Mouse (Mus musculus) MEL (cell line): ENCODE measurements around the gene Olfr1095.

Experiments
- CTCF ChIP-seq, 3 experiments: IDR thresholded peaks in 2 of 3; conservative IDR thresholded peaks in 1 of 3; 2 replicates each; pipeline ENCODE4 v1.5.1; 2011 to 2012; ENCODE audit warnings: low read length in 3 of 3, low read depth in 2 of 3, mild to moderate bottlenecking in 2 of 3, improper control_type of control experiment in 1 of 3, inconsistent platforms in 1 of 3, mixed read lengths in 1 of 3, moderate library complexity in 1 of 3; ENCODE audit not compliant: control insufficient read depth in 1 of 3, insufficient read depth in 1 of 3, poor library complexity in 1 of 3, severe bottlenecking in 1 of 3
- KAT2A ChIP-seq: conservative IDR thresholded peaks from 2 replicates; pipeline ENCODE4 v1.6.1; 2012; ENCODE audit warnings: low read depth, low read length, improper control_type of control experiment, inconsistent platforms
- MYB ChIP-seq: IDR thresholded peaks from 2 replicates; pipeline ENCODE4 v1.6.1; 2011; ENCODE audit warnings: mild to moderate bottlenecking, low read depth, low read length, improper control_type of control experiment
- NELFE ChIP-seq: IDR thresholded peaks from 2 replicates; pipeline ENCODE4 v1.6.1; 2011; ENCODE audit warnings: low read depth, low read length, improper control_type of control experiment
- POLR2A ChIP-seq, 2 experiments: IDR thresholded peaks; 2 replicates each; pipeline ENCODE4 v1.6.1; 2011 to 2012; ENCODE audit warnings: low read length in 2 of 2, mild to moderate bottlenecking in 2 of 2, control low read depth in 1 of 2, improper control_type of control experiment in 1 of 2, low read depth in 1 of 2, moderate library complexity in 1 of 2; ENCODE audit not compliant: control insufficient read depth in 1 of 2, insufficient read depth in 1 of 2, poor library complexity in 1 of 2
- TBP ChIP-seq: IDR thresholded peaks from 2 replicates; pipeline ENCODE4 v1.8.0; 2011; ENCODE audit warnings: low read depth, low read length, improper control_type of control experiment
- USF2 ChIP-seq, 2 experiments: IDR thresholded peaks; 2 replicates each; pipeline ENCODE4 v1.6.1; 2011 to 2012; ENCODE audit warnings: improper control_type of control experiment in 2 of 2, low read length in 2 of 2, borderline replicate concordance in 1 of 2, inconsistent platforms in 1 of 2, low read depth in 1 of 2, mild to moderate bottlenecking in 1 of 2; ENCODE audit not compliant: insufficient read depth in 1 of 2
- ZMIZ1 ChIP-seq: IDR thresholded peaks from 2 replicates; pipeline ENCODE4 v1.6.1; 2012; ENCODE audit warnings: low read depth, mild to moderate bottlenecking, inconsistent platforms, low read length, improper control_type of control experiment, moderate library complexity
- ZNF384 ChIP-seq: IDR thresholded peaks from 2 replicates; pipeline ENCODE4 v1.6.1; 2012; ENCODE audit warnings: low read depth, mild to moderate bottlenecking, inconsistent platforms, low read length, improper control_type of control experiment

- TF ChIP-seq CTCF (IDR thresholded peaks at IDR 0.05 in 2 of 3, conservative IDR thresholded peaks at IDR 0.05 in 1 of 3; ENCODE audit: control insufficient read depth in 1 of 3, insufficient read depth in 1 of 3, low read depth in 2 of 3, low read length in 3 of 3, poor library complexity in 1 of 3, severe bottlenecking in 1 of 3) (no peak), POLR2A (IDR thresholded peaks at IDR 0.05; ENCODE audit: control insufficient read depth in 1 of 2, insufficient read depth in 1 of 2, low read depth in 1 of 2, low read length in 2 of 2, poor library complexity in 1 of 2) (no peak), KAT2A (no peak), ZMIZ1 (no peak), NELFE (no peak), ZNF384 (no peak), USF2 (IDR thresholded peaks at IDR 0.05; ENCODE audit: borderline replicate concordance in 1 of 2, insufficient read depth in 1 of 2, low read depth in 1 of 2, low read length in 2 of 2) (no peak), MYB (no peak), TBP (no peak)
These were observed 23.2 kb upstream of the Olfr1095 start, which contains the start of gene Gm13723 for GRCm38 (mm10) chr2:86874702-86875101.
